Mouse (Mus musculus) liver, postnatal 0 days (tissue): ENCODE measurements at regions not wholly inside any gene's neighbourhood (a gene's known extent, or its start where the extent isn't known, plus 50 kb on each side); places are given as distances from the start of the nearest gene placed in this dataset.

Experiments used
- ATAC-seq: fragments of 200-750 bp; cut with Nextera tagmentation; 2 replicates; pipeline ENCODE4 v1.8.0; 2017; ENCODE audit warnings: mild to moderate bottlenecking, moderate library complexity
- DNase-seq: peaks from one replicate; pipeline ENCODE4 v3.0.0-alpha.2; 2016
- H3K27ac ChIP-seq: fragments of 300-500 bp; sonication (generic); 2 replicates; pipeline ENCODE4 v1.5.1; 2014; ENCODE audit warnings: antibody characterized with exemption, moderate library complexity, mild to moderate bottlenecking, low read depth
- H3K27me3 ChIP-seq: fragments of 300-500 bp; sonication (generic); 2 replicates; pipeline ENCODE4 v1.6.1; 2014; ENCODE audit warnings: low read length, control low read depth, mixed read lengths; ENCODE audit not compliant: insufficient read depth
- H3K36me3 ChIP-seq: fragments of 300-500 bp; sonication (generic); replicated peaks from 2 replicates; pipeline ENCODE4 v1.6.1; 2014; ENCODE audit warnings: mild to moderate bottlenecking, control low read depth, low read length, moderate library complexity, mixed read lengths; ENCODE audit not compliant: insufficient read depth
- H3K4me1 ChIP-seq: fragments of 300-500 bp; sonication (generic); 2 replicates; pipeline ENCODE4 v1.6.1; 2014; ENCODE audit warnings: antibody characterized with exemption, mild to moderate bottlenecking, control low read depth; ENCODE audit not compliant: insufficient read depth
- H3K4me2 ChIP-seq: fragments of 300-500 bp; sonication (generic); 2 replicates; pipeline ENCODE4 v1.6.1; 2014; ENCODE audit warnings: low read depth, mild to moderate bottlenecking, low read length, moderate library complexity, mixed read lengths
- H3K4me3 ChIP-seq: fragments of 300-500 bp; sonication (generic); 2 replicates; pipeline ENCODE4 v1.5.1; 2014; ENCODE audit warnings: low read depth, low read length
- H3K9ac ChIP-seq: fragments of 300-500 bp; sonication (generic); replicated peaks from 2 replicates; pipeline ENCODE4 v1.6.1; 2014; ENCODE audit warnings: mild to moderate bottlenecking, moderate library complexity
- H3K9me3 ChIP-seq: fragments of 300-500 bp; sonication (generic); 2 replicates; pipeline ENCODE4 v1.6.1; 2016; ENCODE audit warnings: mild to moderate bottlenecking, control low read depth, low read length, mixed read lengths
- CTCF ChIP-seq: sonication (generic); IDR thresholded peaks from 2 replicates; pipeline ENCODE4 v1.5.1; 2016; ENCODE audit warnings: antibody characterized with exemption, low read depth
- EP300 ChIP-seq: IDR thresholded peaks from 2 replicates; pipeline ENCODE4 v1.6.1; 2016; ENCODE audit warnings: antibody characterized with exemption, low read depth, mild to moderate bottlenecking
- WGBS: fragments of 180-500 bp; shearing (Covaris S2); extraction: QIAGEN DNeasy Blood & Tissue Kit; methylation state at CpG from one replicate; pipeline ENCODE4 v1.1.7; 2014; ENCODE audit not compliant: insufficient replicate concordance; 5-methylcytosine and 5-hydroxymethylcytosine counted together

- DNase-seq (no peak), ATAC-seq (no peak)
- 73% methylated on average over 3 of the region's 3 CpGs for WGBS
- H3K4me1 ChIP-seq, result no peaks in the 10 kb centered on the region
- no peak overlapping the region for H3K4me2 ChIP-seq
- no peak overlapping the region for H3K4me3 ChIP-seq
- H3K9ac ChIP-seq, result no peak overlapping the region
- no peaks in the 10 kb centered on the region for H3K27me3 ChIP-seq
- no peaks in the 10 kb centered on the region for H3K9me3 ChIP-seq
- no peaks in the 10 kb centered on the region for H3K36me3 ChIP-seq
- no peak overlapping the region for H3K27ac ChIP-seq
- no peak for TF ChIP-seq EP300
- no peak for TF ChIP-seq CTCF
These were observed 71.7 kb upstream of the Fam174a start for GRCm38 (mm10) chr1:95241671-95242150.
